In genomic region chr4:150402608-150402985, GRCm38 (mm10) we compare ENCODE assay signal across 11 mouse cellular contexts.
DNase-seq lines count a peak whose midpoint lies in the region; ATAC-seq and TF ChIP-seq lines count a peak whose summit lies in the region.
"Had no signal": no experiment of that assay in that cellular context is flagged by ENCODE, and none has a peak within 500 bp of the region (broad histone marks: within the 10 kb centered on the region; RNA-seq: fewer than 3 reads in every experiment).

No protein-coding gene starts in this region.

- no peak for TF ChIP-seq EP300 in liver, postnatal 0 days (IDR thresholded peaks at IDR 0.05; ENCODE audit: low read depth)

- TF ChIP-seq CTCF in liver, postnatal 0 days (IDR thresholded peaks at IDR 0.05; ENCODE audit: low read depth), result no peak

- H3K36me3 ChIP-seq in liver, postnatal 0 days (replicated peaks; ENCODE audit: insufficient read depth, low read length), result no peaks in the 10 kb centered on the region

- H3K4me1 ChIP-seq in liver, postnatal 0 days (ENCODE audit: insufficient read depth), result peaks cover 59% of the 10 kb centered on the region

- peak; percentile 61 for DNase-seq in cerebellum, adult 9-10 months
- no peak for DNase-seq in cerebellum, adult 8-10 months
- peak; percentile 41 for DNase-seq in kidney, adult 9 months
- DNase-seq in kidney, adult 11 months, result no peak
- peak; percentile 60 to 63 for DNase-seq in cerebellum, postnatal 25 days
- DNase-seq in liver, postnatal 0 days, result no peak
- DNase-seq: right cerebral cortex, adult 18-20 months had no signal

- H3K4me2 ChIP-seq in liver, postnatal 0 days (ENCODE audit: low read depth, low read length), result no peak overlapping the region
- H3K4me2 ChIP-seq: kidney, embryonic 15.5 days; limb, embryonic 12.5 days had no signal

- no peak overlapping the region for H3K9ac ChIP-seq in liver, postnatal 0 days (replicated peaks)
- H3K9ac ChIP-seq: kidney, embryonic 15.5 days; limb, embryonic 12.5 days had no signal

- no peak for ATAC-seq in liver, postnatal 0 days
- ATAC-seq in monocyte, adult 5-6 weeks (replicated peaks; ENCODE audit: insufficient number of reproducible peaks, low FRiP score, low TSS enrichment, poor library complexity, severe bottlenecking), result no peak
- no peak for ATAC-seq in activated CD4-positive, CD25-positive, alpha-beta regulatory T cell, adult 4 months

- no peaks in the 10 kb centered on the region for H3K9me3 ChIP-seq in liver, postnatal 0 days (ENCODE audit: low read length)
- H3K9me3 ChIP-seq: kidney, embryonic 15.5 days; limb, embryonic 12.5 days had no signal

- no peak overlapping the region for H3K4me3 ChIP-seq in liver, postnatal 0 days (ENCODE audit: low read depth, low read length)
- H3K4me3 ChIP-seq: kidney, embryonic 15.5 days; limb, embryonic 12.5 days had no signal

- no peaks in the 10 kb centered on the region for H3K27me3 ChIP-seq in liver, postnatal 0 days (ENCODE audit: insufficient read depth, low read length)
- H3K27me3 ChIP-seq: kidney, embryonic 15.5 days; limb, embryonic 12.5 days had no signal

- peak overlapping the region; percentile 69 for H3K27ac ChIP-seq in liver, postnatal 0 days (ENCODE audit: low read depth)
- H3K27ac ChIP-seq: kidney, embryonic 15.5 days had no signal

- 38% methylated on average over 4 of the region's 4 CpGs for WGBS in liver, postnatal 0 days (ENCODE audit: insufficient replicate concordance)

Comparison
In these comparisons a context has a peak if more than half of its experiments do, and no peak if none do; other contexts are left out.
1. DNase-seq: peak in cerebellum, adult 9-10 months (single experiment), kidney, adult 9 months (single experiment) and cerebellum, postnatal 25 days (2 of 2); none in cerebellum, adult 8-10 months (single experiment), kidney, adult 11 months (single experiment) and liver, postnatal 0 days (single experiment).